Mouse (Mus musculus) brown adipose tissue, adult 24 weeks (tissue): ENCODE measurements around the gene Osbpl10. TPM values are rescaled to one million over a fixed set of nuclear protein-coding genes. Genes with fewer than 3 reads are reported as not detected.

Experiments
- H3K27ac ChIP-seq: fragments of 200-500 bp; replicated peaks from 2 replicates; pipeline ENCODE4 v1.5.1; 2012; ENCODE audit warnings: low read depth, mild to moderate bottlenecking, low read length
- H3K4me1 ChIP-seq: fragments of 200-500 bp; 2 replicates; pipeline ENCODE4 v1.6.1; 2012; ENCODE audit warnings: low read length, mixed read lengths; ENCODE audit not compliant: control insufficient read depth, insufficient read depth, insufficient read length
- H3K4me3 ChIP-seq: fragments of 200-500 bp; 2 replicates; pipeline ENCODE4 v1.5.1; 2012; ENCODE audit warnings: low read depth, mild to moderate bottlenecking, low read length, moderate library complexity; ENCODE audit not compliant: insufficient read depth
- polyA plus RNA-seq: library from polyadenylated mRNA; stranded (reverse); fragments of >200 nt; gene quantifications from 2 replicates; pipeline ENCODE4 v1.2.4, GENCODE M21; 2012; ENCODE audit not compliant: missing spikeins, insufficient read depth, insufficient read length

Osbpl10 gene
- polyA plus RNA-seq, 1 experiment = not detected

GRCm38 (mm10) chr9:115172096-115172495 is 193.7 kb downstream of the Osbpl10 start:
- Histone ChIP-seq H3K4me3 (no peak overlapping the region), H3K4me1 (no peaks in the 10 kb centered on the region), H3K27ac (no peak overlapping the region)

GRCm38 (mm10) chr9:115179154-115179553 is 200.8 kb downstream of the Osbpl10 start:
- Histone ChIP-seq H3K4me3 (no peak overlapping the region), H3K4me1 (no peaks in the 10 kb centered on the region), H3K27ac (no peak overlapping the region)

- Histone ChIP-seq H3K27ac (no peak overlapping the region), H3K4me3 (no peak overlapping the region), H3K4me1 (no peaks in the 10 kb centered on the region)
Observed at GRCm38 (mm10) chr9:115179935-115180334, 201.6 kb downstream of the Osbpl10 start.

GRCm38 (mm10) chr9:115186402-115186801 is 208.0 kb downstream of the Osbpl10 start:
- no peaks in the 10 kb centered on the region for H3K4me1 ChIP-seq
- no peak overlapping the region for H3K4me3 ChIP-seq

GRCm38 (mm10) chr9:115190376-115190942 is 212.1 kb downstream of the Osbpl10 start:
- no peaks in the 10 kb centered on the region for H3K4me1 ChIP-seq
- H3K27ac ChIP-seq = no peak overlapping the region
- H3K4me3 ChIP-seq = no peak overlapping the region

More at GRCm38 (mm10) chr9:115186402-115186801, 208.0 kb downstream of the Osbpl10 start:
- no peak overlapping the region for H3K27ac ChIP-seq

- Histone ChIP-seq H3K27ac (no peak overlapping the region), H3K4me1 (no peaks in the 10 kb centered on the region)
Observed at GRCm38 (mm10) chr9:115192890-115193289, 214.5 kb downstream of the Osbpl10 start.

GRCm38 (mm10) chr9:115197082-115197481 is 218.7 kb downstream of the Osbpl10 start:
- no peak overlapping the region for H3K27ac ChIP-seq
- H3K4me1 ChIP-seq = no peaks in the 10 kb centered on the region

More at GRCm38 (mm10) chr9:115192890-115193289, 214.5 kb downstream of the Osbpl10 start:
- no peak overlapping the region for H3K4me3 ChIP-seq

GRCm38 (mm10) chr9:115200166-115200862 is 221.9 kb downstream of the Osbpl10 start:
- H3K4me3 ChIP-seq = no peak overlapping the region

More at GRCm38 (mm10) chr9:115197082-115197481, 218.7 kb downstream of the Osbpl10 start:
- no peak overlapping the region for H3K4me3 ChIP-seq

GRCm38 (mm10) chr9:115201264-115201663 is 222.9 kb downstream of the Osbpl10 start:
- Histone ChIP-seq H3K27ac (no peak overlapping the region), H3K4me1 (no peaks in the 10 kb centered on the region), H3K4me3 (no peak overlapping the region)

More at GRCm38 (mm10) chr9:115200166-115200862, 221.9 kb downstream of the Osbpl10 start:
- no peaks in the 10 kb centered on the region for H3K4me1 ChIP-seq
- H3K27ac ChIP-seq = no peak overlapping the region

GRCm38 (mm10) chr9:115203136-115203535 is 224.8 kb downstream of the Osbpl10 start:
- no peaks in the 10 kb centered on the region for H3K4me1 ChIP-seq
- no peak overlapping the region for H3K4me3 ChIP-seq
- no peak overlapping the region for H3K27ac ChIP-seq

- Histone ChIP-seq H3K27ac (no peak overlapping the region), H3K4me1 (no peaks in the 10 kb centered on the region), H3K4me3 (no peak overlapping the region)
Observed at GRCm38 (mm10) chr9:115205491-115205890, 227.1 kb downstream of the Osbpl10 start.

- Histone ChIP-seq H3K4me3 (no peak overlapping the region), H3K4me1 (no peaks in the 10 kb centered on the region), H3K27ac (no peak overlapping the region)
Observed at GRCm38 (mm10) chr9:115206219-115206618, 227.8 kb downstream of the Osbpl10 start.

- Histone ChIP-seq H3K4me3 (no peak overlapping the region), H3K4me1 (no peaks in the 10 kb centered on the region), H3K27ac (no peak overlapping the region)
Observed at GRCm38 (mm10) chr9:115209737-115210136, 231.4 kb downstream of the Osbpl10 start.

GRCm38 (mm10) chr9:115210535-115210934 is 232.2 kb downstream of the Osbpl10 start:
- no peak overlapping the region for H3K27ac ChIP-seq
- no peak overlapping the region for H3K4me3 ChIP-seq
- no peaks in the 10 kb centered on the region for H3K4me1 ChIP-seq

- Histone ChIP-seq H3K27ac (no peak overlapping the region), H3K4me3 (no peak overlapping the region), H3K4me1 (peaks cover 2% of the 10 kb centered on the region; the same call in 1 of the 2 replicates)
Observed at GRCm38 (mm10) chr9:115213755-115214264, 235.4 kb downstream of the Osbpl10 start.
